Mouse (Mus musculus): ENCODE measurements at regions not wholly inside any gene's neighbourhood (a gene's known extent, or its start where the extent isn't known, plus 50 kb on each side); places are given as distances from the start of the nearest gene placed in this dataset.

DNA sequence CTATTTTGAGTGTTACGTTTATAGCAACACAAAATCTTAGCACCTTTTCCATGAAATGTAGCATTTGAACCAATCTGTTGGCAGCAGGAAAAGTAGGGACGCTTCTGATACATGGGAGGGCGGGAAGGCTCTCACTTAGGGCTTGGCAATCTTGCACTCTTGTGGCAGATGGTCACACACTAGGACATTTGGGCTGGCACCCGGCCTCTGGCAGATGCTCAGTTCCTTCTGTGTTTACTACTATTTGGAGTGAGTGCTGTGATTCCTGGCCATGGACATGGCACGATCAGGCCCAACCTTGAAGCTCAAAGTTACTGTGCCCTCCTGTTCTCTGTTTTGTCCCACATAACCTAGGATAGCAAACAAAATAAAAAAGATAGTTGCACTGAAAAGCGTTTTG, 581.9 kb upstream of the Mdga2 start:
- Histone ChIP-seq H3K4me3 (no peak overlapping the region), H3K9ac (ENCODE audit: low read depth, low read length) (no peak overlapping the region), H3K36me3 (ENCODE audit: control insufficient read depth, insufficient read depth, low read length) (no peaks in the 10 kb centered on the region), H3K4me1 (ENCODE audit: control insufficient read depth, insufficient read depth, low read length) (no peaks in the 10 kb centered on the region), H3K27me3 (ENCODE audit: control insufficient read depth, insufficient read depth, low read length) (no peaks in the 10 kb centered on the region), H3K79me2 (replicated peaks; ENCODE audit: control insufficient read depth, insufficient read depth, low read length) (no peaks in the 10 kb centered on the region), H3K27ac (no peak overlapping the region)
- intact Hi-C loops (cut with DNase I), result no loop called here
- TF ChIP-seq CTCF (IDR thresholded peaks at IDR 0.05) (no peak), EP300 (IDR thresholded peaks at IDR 0.05; ENCODE audit: insufficient read depth, low read depth, low read length) (no peak), POLR2A (IDR thresholded peaks at IDR 0.05; ENCODE audit: insufficient read depth, low read depth, low read length) (no peak)
- peak; percentile 23 to 36 for DNase-seq
- 46% methylated on average over 6 of the region's 6 CpGs for WGBS

DNA sequence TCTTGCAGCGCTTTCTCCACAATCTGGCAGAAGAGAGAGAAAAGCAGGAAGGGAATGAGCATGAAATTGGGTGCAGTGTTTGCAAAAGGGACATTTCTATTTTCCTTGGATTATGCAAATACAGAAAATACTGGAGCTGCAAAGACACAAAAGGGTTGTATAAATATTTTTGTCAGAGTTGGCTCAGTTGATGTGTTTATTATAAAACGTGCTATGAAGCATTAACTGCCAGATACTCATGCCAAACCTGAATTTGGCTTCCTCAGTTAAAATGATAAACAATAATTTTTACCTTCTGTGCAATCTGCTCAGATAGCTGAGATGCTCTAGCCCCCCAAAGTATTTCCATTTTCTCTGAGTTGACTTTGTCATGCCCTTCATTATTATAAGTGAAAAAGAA, 577.4 kb upstream of the Mdga2 start:
- Histone ChIP-seq H3K4me3 (no peak overlapping the region), H3K4me1 (ENCODE audit: control insufficient read depth, insufficient read depth, low read length) (no peaks in the 10 kb centered on the region), H3K27ac (no peak overlapping the region), H3K9ac (ENCODE audit: low read depth, low read length) (no peak overlapping the region), H3K27me3 (ENCODE audit: control insufficient read depth, insufficient read depth, low read length) (no peaks in the 10 kb centered on the region), H3K36me3 (ENCODE audit: control insufficient read depth, insufficient read depth, low read length) (no peaks in the 10 kb centered on the region), H3K79me2 (replicated peaks; ENCODE audit: control insufficient read depth, insufficient read depth, low read length) (no peaks in the 10 kb centered on the region)
- WGBS, result 61% methylated on average over 2 of the region's 2 CpGs
- no peak for TF ChIP-seq EP300 (IDR thresholded peaks at IDR 0.05; ENCODE audit: insufficient read depth, low read depth, low read length)
- TF ChIP-seq POLR2A (IDR thresholded peaks at IDR 0.05; ENCODE audit: insufficient read depth, low read depth, low read length), result no peak
- no peak for TF ChIP-seq CTCF (IDR thresholded peaks at IDR 0.05)
- DNase-seq, result no peak
- intact Hi-C loops (cut with DNase I), result no loop called here

Measured in heart, adult 2 months (tissue).